In genomic region chr2:103085633-103086032, GRCm38 (mm10) we compare ENCODE assay signal across 23 mouse cellular contexts. TPM values are rescaled to one million over a fixed set of nuclear protein-coding genes. Genes with fewer than 3 reads are reported as not detected.
DNase-seq lines count a peak whose midpoint lies in the region; ATAC-seq lines count a peak whose summit lies in the region.
"Had no signal": no experiment of that assay in that cellular context is flagged by ENCODE, and none has a peak within 500 bp of the region (broad histone marks: within the 10 kb centered on the region; RNA-seq: fewer than 3 reads in every experiment).

No protein-coding gene starts in this region.

- intact Hi-C loops in heart, postnatal 10 days (cut with DNase I) = loop anchor here (1.0 to 2.0 kb wide), 3 partner anchors 262 to 499 kb away; no protein-coding TSS in a partner anchor

- ATAC-seq in heart, embryonic 15.5 days (replicated peaks; ENCODE audit: insufficient number of reproducible peaks, insufficient read depth, low FRiP score, low read depth) = peak; percentile 62; the same call in 1 of the 2 replicates
- peak; percentile 31; the same call in 1 of the 2 replicates for ATAC-seq in liver, embryonic 11.5 days (replicated peaks; ENCODE audit: low FRiP score)
- ATAC-seq in liver, embryonic 12.5 days = no peak
- peak; percentile 66 for ATAC-seq in hindbrain, embryonic 16.5 days
- no peak for ATAC-seq in midbrain, embryonic 14.5 days (ENCODE audit: low FRiP score, low TSS enrichment)

- 50% methylated on average over 10 of the region's 10 CpGs for WGBS in heart, embryonic 15.5 days
- 73% methylated on average over 10 of the region's 10 CpGs for WGBS in liver, embryonic 11.5 days
- WGBS in liver, embryonic 12.5 days (ENCODE audit: insufficient replicate concordance) = 74% methylated on average over 10 of the region's 10 CpGs
- WGBS in hindbrain, embryonic 16.5 days = 65% methylated on average over 10 of the region's 10 CpGs
- WGBS in midbrain, embryonic 14.5 days = 61% methylated on average over 10 of the region's 10 CpGs

- H3K4me1 ChIP-seq in heart, embryonic 15.5 days (replicated peaks) = peaks cover 7% of the 10 kb centered on the region
- no peaks in the 10 kb centered on the region for H3K4me1 ChIP-seq in liver, embryonic 11.5 days (replicated peaks; ENCODE audit: control insufficient read depth, insufficient read depth, low read length)
- 0 out of 2 replicates have a peak, but pooled peaks cover 3% of the 10 kb centered on the region for H3K4me1 ChIP-seq in liver, embryonic 12.5 days
- no peaks in the 10 kb centered on the region for H3K4me1 ChIP-seq in hindbrain, embryonic 16.5 days (ENCODE audit: control insufficient read depth, insufficient read depth, low read depth, low read length)
- no peaks in the 10 kb centered on the region for H3K4me1 ChIP-seq in midbrain, embryonic 14.5 days (ENCODE audit: control insufficient read depth, insufficient read depth, low read length)
- H3K4me1 ChIP-seq: embryonic facial prominence, embryonic 13.5 days; megakaryocyte, embryonic 14.5 days had no signal

- H3K9ac ChIP-seq in heart, embryonic 15.5 days = no peak overlapping the region
- no peak overlapping the region for H3K9ac ChIP-seq in liver, embryonic 11.5 days (ENCODE audit: low read depth, low read length)
- no peak overlapping the region for H3K9ac ChIP-seq in liver, embryonic 12.5 days
- no peak overlapping the region for H3K9ac ChIP-seq in hindbrain, embryonic 16.5 days (ENCODE audit: low read depth, low read length)
- H3K9ac ChIP-seq in midbrain, embryonic 14.5 days (replicated peaks; ENCODE audit: low read length) = no peak overlapping the region
- H3K9ac ChIP-seq: embryonic facial prominence, embryonic 13.5 days; forebrain, postnatal 0 days had no signal

- DNase-seq in heart, postnatal 10 days = no peak
- DNase-seq in liver, embryonic 11.5 days (ENCODE audit: low spot score) = no peak
- peak; percentile 13 for DNase-seq in midbrain, embryonic 14.5 days
- DNase-seq in urinary bladder, postnatal 14 days (ENCODE audit: low spot score) = no peak
- DNase-seq: adrenal gland, postnatal 25 days; cerebellum, adult 11-12 months; cerebellum, adult 9-11 months; embryo, embryonic 11 days; forebrain, postnatal 0 days; gastrocnemius, postnatal 10 days; kidney, adult 11 months; kidney, postnatal 14 days; layer of hippocampus, adult 9-11 months; liver; lung, postnatal 4 days; right cerebral cortex, postnatal 25 days; thymus, postnatal 14 days had no signal

- H3K27me3 ChIP-seq in heart, embryonic 15.5 days = no peaks in the 10 kb centered on the region
- no peaks in the 10 kb centered on the region for H3K27me3 ChIP-seq in liver, embryonic 11.5 days (replicated peaks; ENCODE audit: control insufficient read depth, insufficient read depth, low read length)
- no peaks in the 10 kb centered on the region for H3K27me3 ChIP-seq in liver, embryonic 12.5 days (replicated peaks)
- no peaks in the 10 kb centered on the region for H3K27me3 ChIP-seq in hindbrain, embryonic 16.5 days (replicated peaks; ENCODE audit: control insufficient read depth, insufficient read depth, low read length)
- H3K27me3 ChIP-seq in midbrain, embryonic 14.5 days (ENCODE audit: control insufficient read depth, insufficient read depth, low read length) = no peaks in the 10 kb centered on the region
- H3K27me3 ChIP-seq: embryonic facial prominence, embryonic 13.5 days; megakaryocyte, embryonic 14.5 days had no signal

- H3K4me2 ChIP-seq in heart, embryonic 15.5 days = no peak overlapping the region
- no peak overlapping the region for H3K4me2 ChIP-seq in liver, embryonic 11.5 days
- H3K4me2 ChIP-seq in liver, embryonic 12.5 days = no peak overlapping the region
- H3K4me2 ChIP-seq in hindbrain, embryonic 16.5 days (ENCODE audit: low read length) = no peak overlapping the region
- H3K4me2 ChIP-seq in midbrain, embryonic 14.5 days (ENCODE audit: low read length) = no peak overlapping the region
- H3K4me2 ChIP-seq: embryonic facial prominence, embryonic 13.5 days had no signal

- H3K36me3 ChIP-seq in heart, embryonic 15.5 days = peaks cover 18% of the 10 kb centered on the region
- H3K36me3 ChIP-seq in liver, embryonic 11.5 days (ENCODE audit: control insufficient read depth, insufficient read depth, low read length) = peaks cover 4% of the 10 kb centered on the region; the same call in 1 of the 2 replicates
- H3K36me3 ChIP-seq in liver, embryonic 12.5 days = peaks cover 49% of the 10 kb centered on the region
- peaks cover 8% of the 10 kb centered on the region for H3K36me3 ChIP-seq in hindbrain, embryonic 16.5 days (ENCODE audit: control insufficient read depth, insufficient read depth, low read length)
- H3K36me3 ChIP-seq in midbrain, embryonic 14.5 days (ENCODE audit: control insufficient read depth, insufficient read depth, low read length) = peaks cover 16% of the 10 kb centered on the region

- H3K9me3 ChIP-seq in heart, embryonic 15.5 days (replicated peaks) = no peaks in the 10 kb centered on the region
- no peaks in the 10 kb centered on the region for H3K9me3 ChIP-seq in liver, embryonic 11.5 days (ENCODE audit: control insufficient read depth, low read length)
- 0 out of 2 replicates have a peak, but pooled peaks cover 3% of the 10 kb centered on the region for H3K9me3 ChIP-seq in liver, embryonic 12.5 days (replicated peaks)
- no peaks in the 10 kb centered on the region for H3K9me3 ChIP-seq in hindbrain, embryonic 16.5 days (ENCODE audit: control insufficient read depth, low read length)
- H3K9me3 ChIP-seq in midbrain, embryonic 14.5 days (ENCODE audit: control insufficient read depth, low read length) = no peaks in the 10 kb centered on the region
- H3K9me3 ChIP-seq: embryonic facial prominence, embryonic 13.5 days; forebrain, embryonic 10.5 days; megakaryocyte, embryonic 14.5 days had no signal

- H3K27ac ChIP-seq in heart, embryonic 15.5 days = 0 out of 2 replicates have a peak overlapping the region, but pooled peaks have one; percentile 17
- H3K27ac ChIP-seq in liver, embryonic 11.5 days (ENCODE audit: low read depth, low read length) = no peak overlapping the region
- no peak overlapping the region for H3K27ac ChIP-seq in liver, embryonic 12.5 days
- H3K27ac ChIP-seq in hindbrain, embryonic 16.5 days (ENCODE audit: low read depth, low read length) = no peak overlapping the region
- no peak overlapping the region for H3K27ac ChIP-seq in midbrain, embryonic 14.5 days (replicated peaks; ENCODE audit: low read depth, low read length)
- H3K27ac ChIP-seq: embryonic facial prominence, embryonic 13.5 days; forebrain, embryonic 10.5 days had no signal

- no peak overlapping the region for H3K4me3 ChIP-seq in heart, embryonic 15.5 days
- H3K4me3 ChIP-seq in liver, embryonic 11.5 days (ENCODE audit: low read depth, low read length) = no peak overlapping the region
- H3K4me3 ChIP-seq in liver, embryonic 12.5 days = no peak overlapping the region
- H3K4me3 ChIP-seq in hindbrain, embryonic 16.5 days (ENCODE audit: low read length) = no peak overlapping the region
- no peak overlapping the region for H3K4me3 ChIP-seq in midbrain, embryonic 14.5 days (replicated peaks; ENCODE audit: low read depth, low read length)
- H3K4me3 ChIP-seq: embryonic facial prominence, embryonic 13.5 days; forebrain, embryonic 10.5 days; megakaryocyte, embryonic 14.5 days had no signal

RNA-seq across cellular contexts. Expression of gene Apip, which starts 12.2 kb away (rescaled TPM):
- 59.5 and 61.5 TPM in 2 replicates for polyA plus RNA-seq in heart, embryonic 15.5 days (2015; fragmentation: Nextera tagmentation; extraction: Ambion mirVana)
- 10 to 100 TPM; 51.5 to 64.0 TPM for total RNA-seq in heart, postnatal 10 days (2021)
- 63.4 and 67.2 TPM in 2 replicates for polyA plus RNA-seq in liver, embryonic 11.5 days (2014; fragmentation: Nextera tagmentation; extraction: Ambion mirVana)
- 45.5 and 49.7 TPM in 2 replicates for polyA plus RNA-seq in liver, embryonic 12.5 days (2016; fragmentation: Nextera tagmentation; extraction: Ambion mirVana)
- polyA plus RNA-seq in hindbrain, embryonic 16.5 days (2015; fragmentation: Nextera tagmentation; extraction: Ambion mirVana) = 49.2 and 54.8 TPM in 2 replicates
- 48.2 and 49.0 TPM in 2 replicates for polyA plus RNA-seq in midbrain, embryonic 14.5 days (2014; fragmentation: Nextera tagmentation; extraction: Ambion mirVana)

RNA-seq across cellular contexts. Expression of gene Pdhx, which starts 12.3 kb away (rescaled TPM):
- 56.5 and 64.2 TPM in 2 replicates for polyA plus RNA-seq in heart, embryonic 15.5 days (2015; fragmentation: Nextera tagmentation; extraction: Ambion mirVana)
- 100 to 1,000 TPM; 133 to 140 TPM for total RNA-seq in heart, postnatal 10 days (2021)
- polyA plus RNA-seq in liver, embryonic 11.5 days (2014; fragmentation: Nextera tagmentation; extraction: Ambion mirVana) = 36.8 and 41.9 TPM in 2 replicates
- polyA plus RNA-seq in liver, embryonic 12.5 days (2016; fragmentation: Nextera tagmentation; extraction: Ambion mirVana) = 30.2 and 31.3 TPM in 2 replicates
- polyA plus RNA-seq in hindbrain, embryonic 16.5 days (2015; fragmentation: Nextera tagmentation; extraction: Ambion mirVana) = 73.7 and 78.3 TPM in 2 replicates
- 66.9 and 67.1 TPM in 2 replicates for polyA plus RNA-seq in midbrain, embryonic 14.5 days (2014; fragmentation: Nextera tagmentation; extraction: Ambion mirVana)

Comparison
In these comparisons a context has a peak if more than half of its experiments do, and no peak if none do; other contexts are left out.
1. ATAC-seq: peak in heart, embryonic 15.5 days (single experiment), liver, embryonic 11.5 days (single experiment) and hindbrain, embryonic 16.5 days (single experiment); none in liver, embryonic 12.5 days (single experiment) and midbrain, embryonic 14.5 days (single experiment).